Comparison of ENCODE assay signal across 8 mouse cellular contexts in the genomic region with DNA sequence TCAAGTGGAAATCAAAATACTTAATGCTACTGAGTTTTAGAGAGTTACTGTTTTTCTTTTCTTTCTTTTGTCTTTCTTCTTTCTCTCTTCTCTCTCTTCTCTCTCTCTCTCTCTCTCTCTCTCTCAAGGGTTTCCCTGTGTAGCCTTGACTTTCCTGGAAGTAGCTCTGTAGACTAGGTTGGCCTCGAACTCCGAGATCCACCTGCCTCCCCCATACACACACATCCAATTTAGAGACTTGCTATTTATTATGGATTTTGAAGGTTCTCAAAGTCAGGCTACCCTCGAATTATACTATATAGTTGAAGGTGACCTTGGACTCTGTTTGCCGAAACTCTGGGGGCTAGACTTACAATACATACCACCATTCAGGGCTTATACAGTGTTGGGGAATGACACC. TPM values are rescaled to one million over a fixed set of nuclear protein-coding genes. Genes with fewer than 3 reads are reported as not detected.
DNase-seq lines count a peak whose midpoint lies in the region; ATAC-seq and TF ChIP-seq lines count a peak whose summit lies in the region.

No protein-coding gene starts in this region.

- peak overlapping the region; percentile 65 for H3K4me2 ChIP-seq in hindbrain, embryonic 14.5 days (replicated peaks)
- H3K4me2 ChIP-seq in midbrain, embryonic 14.5 days (ENCODE audit: low read length), result peak overlapping the region; percentile 79

- peak overlapping the region; percentile 30; the same call in 1 of the 2 replicates for H3K27ac ChIP-seq in kidney, adult 2 months (ENCODE audit: insufficient read depth, low read depth, low read length)
- no peak overlapping the region for H3K27ac ChIP-seq in bone marrow macrophage, adult 2 months (ENCODE audit: insufficient read depth, low read depth, low read length)
- no peak overlapping the region for H3K27ac ChIP-seq in hindbrain, embryonic 14.5 days
- no peak overlapping the region for H3K27ac ChIP-seq in midbrain, embryonic 14.5 days (replicated peaks; ENCODE audit: low read depth, low read length)

- WGBS in kidney, adult 2 months, result 25% methylated on average over 4 of the region's 4 CpGs
- 77% methylated on average over 4 of the region's 4 CpGs for WGBS in hindbrain, embryonic 14.5 days
- WGBS in midbrain, embryonic 14.5 days, result 74% methylated on average over 4 of the region's 4 CpGs

- TF ChIP-seq POLR2A in kidney, adult 2 months (IDR thresholded peaks at IDR 0.05; ENCODE audit: low read depth, low read length), result no peak
- TF ChIP-seq POLR2A in bone marrow macrophage, adult 2 months (IDR thresholded peaks at IDR 0.05; ENCODE audit: borderline replicate concordance, low read depth, low read length), result no peak

- no peak for ATAC-seq in hindbrain, embryonic 14.5 days (ENCODE audit: low FRiP score)
- no peak for ATAC-seq in midbrain, embryonic 14.5 days (ENCODE audit: low FRiP score, low TSS enrichment)

- TF ChIP-seq CTCF in kidney, adult 2 months (conservative IDR thresholded peaks at IDR 0.05; ENCODE audit: insufficient read depth, insufficient read length, low read depth, low read length), result no peak
- no peak for TF ChIP-seq CTCF in bone marrow macrophage, adult 2 months (IDR thresholded peaks at IDR 0.05; ENCODE audit: low read depth, low read length)

- peak overlapping the region; percentile 34; the same call in 1 of the 2 replicates for H3K4me3 ChIP-seq in kidney, adult 2 months (ENCODE audit: insufficient read depth, low read depth, low read length)
- peak overlapping the region; percentile 97; the same call in 1 of the 2 replicates for H3K4me3 ChIP-seq in bone marrow macrophage, adult 2 months (ENCODE audit: insufficient read depth, low read length)
- H3K4me3 ChIP-seq in hindbrain, embryonic 14.5 days (replicated peaks; ENCODE audit: low read length), result peak overlapping the region; percentile 80
- peak overlapping the region; percentile 99 for H3K4me3 ChIP-seq in midbrain, embryonic 14.5 days (replicated peaks; ENCODE audit: low read depth, low read length)

- no peak for DNase-seq in kidney, adult 2 months
- no peak for DNase-seq in kidney, postnatal 25 days
- no peak for DNase-seq in hindbrain, embryonic 14.5 days (ENCODE audit: low spot score)
- DNase-seq in midbrain, embryonic 14.5 days, result no peak
- no peak for DNase-seq in testis, postnatal 10 days (ENCODE audit: low spot score)
- no peak for DNase-seq in spleen, postnatal 10 days (ENCODE audit: low spot score in 2 of 2)
- no peak for DNase-seq in layer of hippocampus, adult 9-11 months

- H3K9ac ChIP-seq in hindbrain, embryonic 14.5 days, result peak overlapping the region; percentile 98
- H3K9ac ChIP-seq in midbrain, embryonic 14.5 days (replicated peaks; ENCODE audit: low read length), result peak overlapping the region; percentile 97; the same call in 1 of the 2 replicates

- no peaks in the 10 kb centered on the region for H3K9me3 ChIP-seq in hindbrain, embryonic 14.5 days (ENCODE audit: control insufficient read depth, low read length)
- H3K9me3 ChIP-seq in midbrain, embryonic 14.5 days (ENCODE audit: control insufficient read depth, low read length), result no peaks in the 10 kb centered on the region

- no peaks in the 10 kb centered on the region for H3K36me3 ChIP-seq in kidney, adult 2 months (ENCODE audit: control insufficient read depth, insufficient read depth, low read length)
- H3K36me3 ChIP-seq in hindbrain, embryonic 14.5 days (replicated peaks; ENCODE audit: control insufficient read depth, insufficient read depth), result 0 out of 2 replicates have a peak, but pooled peaks cover 6% of the 10 kb centered on the region
- 0 out of 2 replicates have a peak, but pooled peaks cover 1% of the 10 kb centered on the region for H3K36me3 ChIP-seq in midbrain, embryonic 14.5 days (ENCODE audit: control insufficient read depth, insufficient read depth, low read length)

- H3K27me3 ChIP-seq in kidney, adult 2 months (replicated peaks; ENCODE audit: control insufficient read depth, insufficient read depth, low read length), result no peaks in the 10 kb centered on the region
- H3K27me3 ChIP-seq in hindbrain, embryonic 14.5 days (ENCODE audit: control insufficient read depth, insufficient read depth, low read length), result no peaks in the 10 kb centered on the region
- H3K27me3 ChIP-seq in midbrain, embryonic 14.5 days (ENCODE audit: control insufficient read depth, insufficient read depth, low read length), result no peaks in the 10 kb centered on the region

- H3K4me1 ChIP-seq in kidney, adult 2 months (ENCODE audit: control insufficient read depth, insufficient read depth, low read length), result peaks cover 9% of the 10 kb centered on the region
- peaks cover 12% of the 10 kb centered on the region for H3K4me1 ChIP-seq in bone marrow macrophage, adult 2 months (ENCODE audit: control insufficient read depth, insufficient read depth, low read length)
- H3K4me1 ChIP-seq in hindbrain, embryonic 14.5 days (replicated peaks; ENCODE audit: control insufficient read depth, insufficient read depth, low read length), result peaks cover 20% of the 10 kb centered on the region
- peaks cover 25% of the 10 kb centered on the region for H3K4me1 ChIP-seq in midbrain, embryonic 14.5 days (ENCODE audit: control insufficient read depth, insufficient read depth, low read length)

RNA-seq across cellular contexts. Expression of gene Mob4, which starts 1.3 kb away (rescaled TPM):
- 10.3 and 16.0 TPM in 2 replicates for polyA plus RNA-seq in kidney, adult 2 months (2012; rRNA removed)
- polyA plus RNA-seq in bone marrow macrophage, adult 2 months (2012; ENCODE audit: insufficient read depth, insufficient read length, missing spikeins), result 45.4 and 48.6 TPM in 2 replicates
- 157 and 177 TPM in 2 replicates for polyA plus RNA-seq in hindbrain, embryonic 14.5 days (2014; fragmentation: Nextera tagmentation; extraction: Ambion mirVana)
- polyA plus RNA-seq in midbrain, embryonic 14.5 days (2014; fragmentation: Nextera tagmentation; extraction: Ambion mirVana), result 183 and 196 TPM in 2 replicates

RNA-seq across cellular contexts. Expression of gene Hspd1, which starts 44.3 kb away (rescaled TPM):
- polyA plus RNA-seq in kidney, adult 2 months (2012; rRNA removed), result 66.8 and 99.8 TPM in 2 replicates
- 54.7 and 59.8 TPM in 2 replicates for polyA plus RNA-seq in bone marrow macrophage, adult 2 months (2012; ENCODE audit: insufficient read depth, insufficient read length, missing spikeins)
- 222 and 254 TPM in 2 replicates for polyA plus RNA-seq in hindbrain, embryonic 14.5 days (2014; fragmentation: Nextera tagmentation; extraction: Ambion mirVana)
- 207 and 232 TPM in 2 replicates for polyA plus RNA-seq in midbrain, embryonic 14.5 days (2014; fragmentation: Nextera tagmentation; extraction: Ambion mirVana)

RNA-seq across cellular contexts. Expression of gene Hspe1, which starts 44.4 kb away (rescaled TPM):
- polyA plus RNA-seq in kidney, adult 2 months (2012; rRNA removed), result 46.2 and 90.1 TPM in 2 replicates
- 126 and 129 TPM in 2 replicates for polyA plus RNA-seq in bone marrow macrophage, adult 2 months (2012; ENCODE audit: insufficient read depth, insufficient read length, missing spikeins)
- 244 and 262 TPM in 2 replicates for polyA plus RNA-seq in hindbrain, embryonic 14.5 days (2014; fragmentation: Nextera tagmentation; extraction: Ambion mirVana)
- polyA plus RNA-seq in midbrain, embryonic 14.5 days (2014; fragmentation: Nextera tagmentation; extraction: Ambion mirVana), result 255 and 258 TPM in 2 replicates

Comparison
In these comparisons a context has a peak if more than half of its experiments do, and no peak if none do; other contexts are left out.
1. H3K4me3 ChIP-seq: peak in every context shown above with its lines; median percentile 99 in midbrain, embryonic 14.5 days; 97 in bone marrow macrophage, adult 2 months; 80 in hindbrain, embryonic 14.5 days; 34 in kidney, adult 2 months.